Mouse (Mus musculus) midbrain, postnatal 0 days (tissue): Measurements from ENCODE around the gene Dgkh. TPM values are rescaled to one million over a fixed set of nuclear protein-coding genes. Genes with fewer than 3 reads are reported as not detected.

Experiments
- ATAC-seq: fragments of 200-750 bp; cut with Nextera tagmentation; 2 replicates; pipeline ENCODE4 v1.8.0; 2017; ENCODE audit warnings: moderate number of reproducible peaks, mild to moderate bottlenecking, moderate TSS enrichment, moderate library complexity; ENCODE audit not compliant: low FRiP score
- DNase-seq: peaks from one replicate; pipeline ENCODE4 v3.0.0-alpha.2; 2015; ENCODE audit warnings: low spot score
- H3K27ac ChIP-seq: fragments of 300-500 bp; sonication (generic); 2 replicates; pipeline ENCODE4 v1.5.1; 2014; ENCODE audit warnings: low read depth, mild to moderate bottlenecking, low read length, mixed read lengths
- H3K27me3 ChIP-seq: fragments of 300-500 bp; sonication (generic); 2 replicates; pipeline ENCODE4 v1.6.1; 2014; ENCODE audit warnings: low read length, control low read depth, mixed read lengths; ENCODE audit not compliant: insufficient read depth
- H3K36me3 ChIP-seq: fragments of 300-500 bp; sonication (generic); 2 replicates; pipeline ENCODE4 v1.6.1; 2014; ENCODE audit warnings: low read length, control low read depth, mixed read lengths; ENCODE audit not compliant: insufficient read depth
- H3K4me1 ChIP-seq: fragments of 300-500 bp; sonication (generic); 2 replicates; pipeline ENCODE4 v1.6.1; 2014; ENCODE audit warnings: mild to moderate bottlenecking, control low read depth, antibody characterized with exemption, low read length, mixed read lengths; ENCODE audit not compliant: insufficient read depth
- H3K4me2 ChIP-seq: fragments of 300-500 bp; sonication (generic); 2 replicates; pipeline ENCODE4 v1.6.1; 2014; ENCODE audit warnings: low read depth, mild to moderate bottlenecking, low read length, mixed read lengths; ENCODE audit not compliant: poor library complexity, severe bottlenecking
- H3K4me3 ChIP-seq: fragments of 300-500 bp; sonication (generic); 2 replicates; pipeline ENCODE4 v1.5.1; 2014; ENCODE audit warnings: low read depth, mild to moderate bottlenecking, low read length, moderate library complexity
- H3K9ac ChIP-seq: fragments of 300-500 bp; sonication (generic); replicated peaks from 2 replicates; pipeline ENCODE4 v1.6.1; 2014; ENCODE audit warnings: mild to moderate bottlenecking, low read length, moderate library complexity, mixed read lengths; ENCODE audit not compliant: poor library complexity, severe bottlenecking
- H3K9me3 ChIP-seq: fragments of 300-500 bp; sonication (generic); 2 replicates; pipeline ENCODE4 v1.6.1; 2016; ENCODE audit warnings: low read length, control low read depth
- CTCF ChIP-seq: IDR thresholded peaks from 2 replicates; pipeline ENCODE4 v1.5.1; 2016; ENCODE audit warnings: antibody characterized with exemption, mild to moderate bottlenecking
- WGBS: fragments of 180-500 bp; shearing (Covaris S2); extraction: QIAGEN DNeasy Blood & Tissue Kit; methylation state at CpG from one replicate; pipeline ENCODE4 v1.1.7; 2014; 5-methylcytosine and 5-hydroxymethylcytosine counted together
- polyA plus RNA-seq: library from polyadenylated mRNA; unstranded; fragments of >200 nt; fragmentation: Nextera tagmentation; extraction: Ambion mirVana; gene quantifications from 2 replicates; pipeline ENCODE4 v1.2.1, GENCODE M21; 2015
- total RNA-seq: library from RNA; depleted of rRNA; stranded (reverse); fragments of >200 nt; gene quantifications from 2 replicates; pipeline ENCODE4 v1.2.3, GENCODE M21; 2014; rRNA removed

The Dgkh gene
- total RNA-seq (15.3 and 17.0 TPM in 2 replicates), polyA plus RNA-seq (2.2 and 2.8 TPM in 2 replicates)

- Histone ChIP-seq H3K4me1 (no peaks in the 10 kb centered on the region), H3K4me2 (peak within 1 kb of the TSS; percentile 93), H3K9me3 (no peaks in the 10 kb centered on the region), H3K27ac (peak within 1 kb of the TSS; percentile 75), H3K9ac (peak within 1 kb of the TSS; percentile 64), H3K36me3 (no peaks in the 10 kb centered on the region), H3K27me3 (no peaks in the 10 kb centered on the region), H3K4me3 (peak within 1 kb of the TSS; percentile 85)
- TF ChIP-seq CTCF: no peak
- under 1% methylated on average over 31 of the region's 71 CpGs for WGBS
- peak; percentile 88 for DNase-seq
- peak; percentile 93 for ATAC-seq
Observed at GRCm38 (mm10) chr14:78732617-78733312, at the start of gene Dgkh. TSS of gene Dgkh (minus strand) at chr14:78732776.

DNA sequence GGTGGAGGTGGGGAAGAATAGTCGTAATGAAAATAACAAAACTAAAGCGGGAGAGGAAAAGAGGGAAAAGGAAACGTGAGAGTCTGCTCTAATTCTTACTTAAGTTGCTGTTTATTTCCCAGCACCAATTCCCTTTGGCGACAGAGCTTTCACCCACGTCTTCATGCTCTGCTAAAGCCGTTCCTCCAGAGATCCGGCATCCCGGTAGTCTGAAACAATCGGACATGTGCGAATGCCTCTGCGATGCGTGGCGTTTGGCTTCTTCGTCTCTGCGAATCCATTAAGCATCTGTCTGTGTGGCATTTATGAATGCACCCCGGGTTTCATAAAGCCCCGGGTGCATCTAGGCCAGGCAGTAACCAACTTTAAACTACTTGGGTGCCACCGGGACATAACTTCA, 44.6 kb upstream of the Dgkh start:
- Histone ChIP-seq H3K9me3 (no peaks in the 10 kb centered on the region), H3K4me1 (peaks cover 7% of the 10 kb centered on the region; the same call in 1 of the 2 replicates), H3K36me3 (no peaks in the 10 kb centered on the region), H3K9ac (no peak overlapping the region), H3K27ac (no peak overlapping the region), H3K4me3 (peak overlapping the region; percentile 22), H3K4me2 (peak overlapping the region; percentile 51), H3K27me3 (no peaks in the 10 kb centered on the region)
- DNase-seq (peak; percentile 15), ATAC-seq (no peak)
- 17% methylated on average over 18 of the region's 18 CpGs for WGBS
- no peak for TF ChIP-seq CTCF

GRCm38 (mm10) chr14:78776659-78777058, 44.1 kb upstream of the Dgkh start:
- peak overlapping the region; percentile 22 for H3K4me3 ChIP-seq
- DNase-seq: peak; percentile 4
- H3K9me3 ChIP-seq: no peaks in the 10 kb centered on the region
- no peaks in the 10 kb centered on the region for H3K27me3 ChIP-seq
- H3K4me1 ChIP-seq: peaks cover 7% of the 10 kb centered on the region; the same call in 1 of the 2 replicates
- no peak overlapping the region for H3K27ac ChIP-seq
- TF ChIP-seq CTCF: no peak
- ATAC-seq: no peak
- peak overlapping the region; percentile 51 for H3K4me2 ChIP-seq
- no peaks in the 10 kb centered on the region for H3K36me3 ChIP-seq
- 2% methylated on average over 8 of the region's 8 CpGs for WGBS
- no peak overlapping the region for H3K9ac ChIP-seq

- no peak for TF ChIP-seq CTCF
- Histone ChIP-seq H3K27me3 (no peaks in the 10 kb centered on the region), H3K4me3 (no peak overlapping the region), H3K9ac (no peak overlapping the region), H3K4me1 (peaks cover 7% of the 10 kb centered on the region; the same call in 1 of the 2 replicates), H3K4me2 (no peak overlapping the region), H3K27ac (no peak overlapping the region), H3K36me3 (no peaks in the 10 kb centered on the region), H3K9me3 (no peaks in the 10 kb centered on the region)
- ATAC-seq (no peak), DNase-seq (no peak)
- 42% methylated on average over 14 of the region's 14 CpGs for WGBS
Observed at GRCm38 (mm10) chr14:78775699-78776098, 43.1 kb upstream of the Dgkh start.

GRCm38 (mm10) chr14:78775226-78775625, 42.6 kb upstream of the Dgkh start:
- no peak for TF ChIP-seq CTCF
- ATAC-seq: no peak
- Histone ChIP-seq H3K9me3 (no peaks in the 10 kb centered on the region), H3K4me2 (no peak overlapping the region), H3K4me1 (peaks cover 7% of the 10 kb centered on the region; the same call in 1 of the 2 replicates), H3K4me3 (no peak overlapping the region), H3K9ac (no peak overlapping the region), H3K27me3 (no peaks in the 10 kb centered on the region), H3K27ac (no peak overlapping the region), H3K36me3 (no peaks in the 10 kb centered on the region)
- DNase-seq: no peak
- 50% methylated on average over 6 of the region's 6 CpGs for WGBS

DNA sequence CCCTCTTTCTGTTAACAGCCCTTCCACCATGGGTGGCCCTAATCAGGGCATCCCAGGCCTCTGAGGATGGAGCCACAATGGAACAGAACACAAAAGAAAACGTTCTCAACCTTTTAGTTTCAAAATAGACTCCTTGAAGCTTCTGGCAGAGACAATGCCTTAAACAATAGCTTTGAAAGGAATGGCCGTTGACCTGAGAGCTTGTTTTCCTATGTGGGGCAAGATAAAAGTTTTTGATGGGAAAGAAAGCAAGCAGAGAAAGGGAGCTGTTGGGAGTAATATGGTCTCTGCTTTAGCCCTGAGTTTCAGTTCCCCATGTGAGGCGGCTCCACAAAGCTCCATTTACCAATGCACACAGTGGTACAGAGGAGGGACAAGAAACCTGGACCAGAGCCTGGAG, 37.9 kb upstream of the Dgkh start:
- DNase-seq: no peak
- no peaks in the 10 kb centered on the region for H3K4me1 ChIP-seq
- ATAC-seq: no peak
- 13% methylated on average over 3 of the region's 3 CpGs for WGBS
- no peaks in the 10 kb centered on the region for H3K36me3 ChIP-seq
- H3K4me2 ChIP-seq: no peak overlapping the region
- no peaks in the 10 kb centered on the region for H3K27me3 ChIP-seq
- no peak overlapping the region for H3K9ac ChIP-seq
- no peak overlapping the region for H3K27ac ChIP-seq
- no peak for TF ChIP-seq CTCF
- H3K4me3 ChIP-seq: no peak overlapping the region
- H3K9me3 ChIP-seq: no peaks in the 10 kb centered on the region
